Mouse (Mus musculus) MEL-GATA-1-ER (cell line): Measurements from ENCODE around the gene Gm21904.
"Not testable (repeated sequence)": the region's sequence is repeated elsewhere in the genome, so short reads cannot be mapped to it uniquely, and the experiment has no call there.

Experiments used
- DNase-seq: peaks from one replicate; pipeline ENCODE4 v3.0.0-alpha.2; 2012; ENCODE audit warnings: low read depth; ENCODE audit errors: extremely low read depth

Gm21904 gene

GRCm38 (mm10) chrY:17846166-17846565, at the start of gene Gm21904:
Gm21904 (minus strand) TSS chrY:17846266.
- DNase-seq = not testable (repeated sequence)

- DNase-seq = not testable (repeated sequence)
Observed at GRCm38 (mm10) chrY:17874441-17874840, 28.4 kb upstream of the Gm21904 start, which contains the start of the genes Gm20772 and Gm20831. Gm20772 (plus strand) TSS chrY:17874741. Gm20831 (plus strand) TSS chrY:17874741.
